Mouse (Mus musculus): ENCODE data around the gene Ptprj. TPM values are rescaled to one million over a fixed set of nuclear protein-coding genes. Genes with fewer than 3 reads are reported as not detected.

The Ptprj gene
- polyA plus RNA-seq, 1 experiment from 2014 or later, result 1.1 TPM

- no peak overlapping the region for H3K4me3 ChIP-seq (ENCODE audit: low read length)
- no peaks in the 10 kb centered on the region for H3K36me3 ChIP-seq (ENCODE audit: control insufficient read depth, insufficient read depth)
- ATAC-seq (replicated peaks; ENCODE audit: extremely low read depth, insufficient read depth, low FRiP score), result no peak
- no peak overlapping the region for H3K4me2 ChIP-seq (ENCODE audit: low read depth, low read length)
- H3K9me3 ChIP-seq (replicated peaks; ENCODE audit: control insufficient read depth, low read length), result no peaks in the 10 kb centered on the region
- no peaks in the 10 kb centered on the region; the same call in 1 of the 2 replicates for H3K27me3 ChIP-seq (ENCODE audit: control insufficient read depth, insufficient read depth, low read length)
- H3K27ac ChIP-seq (ENCODE audit: low read length), result no peak overlapping the region
- no peak overlapping the region for H3K9ac ChIP-seq (ENCODE audit: low read length)
- H3K4me1 ChIP-seq (ENCODE audit: control insufficient read depth, insufficient read depth, low read length), result peaks cover 3% of the 10 kb centered on the region; the same call in 1 of the 2 replicates
- 71% methylated on average over 13 of the region's 13 CpGs for WGBS
These were observed 99.6 kb downstream of the Ptprj start for GRCm38 (mm10) chr2:90480747-90481308.

GRCm38 (mm10) chr2:90478531-90478930, 101.9 kb downstream of the Ptprj start:
- no peaks in the 10 kb centered on the region for H3K9me3 ChIP-seq (replicated peaks; ENCODE audit: control insufficient read depth, low read length)
- H3K27me3 ChIP-seq (ENCODE audit: control insufficient read depth, insufficient read depth, low read length), result no peaks in the 10 kb centered on the region; the same call in 1 of the 2 replicates
- no peak overlapping the region for H3K4me3 ChIP-seq (ENCODE audit: low read length)
- H3K4me1 ChIP-seq (ENCODE audit: control insufficient read depth, insufficient read depth, low read length), result peaks cover 5% of the 10 kb centered on the region; the same call in 1 of the 2 replicates
- no peak overlapping the region for H3K4me2 ChIP-seq (ENCODE audit: low read depth, low read length)
- H3K9ac ChIP-seq (ENCODE audit: low read length), result no peak overlapping the region
- H3K36me3 ChIP-seq (ENCODE audit: control insufficient read depth, insufficient read depth), result no peaks in the 10 kb centered on the region
- 83% methylated on average over 7 of the region's 7 CpGs for WGBS
- no peak for ATAC-seq (replicated peaks; ENCODE audit: extremely low read depth, insufficient read depth, low FRiP score)
- no peak overlapping the region for H3K27ac ChIP-seq (ENCODE audit: low read length)

- Histone ChIP-seq H3K27me3 (ENCODE audit: control insufficient read depth, insufficient read depth, low read length) (no peaks in the 10 kb centered on the region; the same call in 1 of the 2 replicates), H3K4me2 (ENCODE audit: low read depth, low read length) (no peak overlapping the region), H3K9ac (ENCODE audit: low read length) (no peak overlapping the region), H3K4me1 (ENCODE audit: control insufficient read depth, insufficient read depth, low read length) (peaks cover 5% of the 10 kb centered on the region; the same call in 1 of the 2 replicates), H3K9me3 (replicated peaks; ENCODE audit: control insufficient read depth, low read length) (no peaks in the 10 kb centered on the region), H3K4me3 (ENCODE audit: low read length) (no peak overlapping the region), H3K27ac (ENCODE audit: low read length) (no peak overlapping the region), H3K36me3 (ENCODE audit: control insufficient read depth, insufficient read depth) (no peaks in the 10 kb centered on the region)
- ATAC-seq (replicated peaks; ENCODE audit: extremely low read depth, insufficient read depth, low FRiP score), result no peak
- 25% methylated on average over 8 of the region's 8 CpGs for WGBS
These were observed 102.8 kb downstream of the Ptprj start for GRCm38 (mm10) chr2:90477617-90478016.

- Histone ChIP-seq H3K4me1 (ENCODE audit: control insufficient read depth, insufficient read depth, low read length) (peaks cover 5% of the 10 kb centered on the region; the same call in 1 of the 2 replicates), H3K27me3 (ENCODE audit: control insufficient read depth, insufficient read depth, low read length) (no peaks in the 10 kb centered on the region; the same call in 1 of the 2 replicates), H3K36me3 (ENCODE audit: control insufficient read depth, insufficient read depth) (no peaks in the 10 kb centered on the region), H3K9me3 (replicated peaks; ENCODE audit: control insufficient read depth, low read length) (no peaks in the 10 kb centered on the region), H3K9ac (ENCODE audit: low read length) (no peak overlapping the region), H3K4me2 (ENCODE audit: low read depth, low read length) (no peak overlapping the region), H3K27ac (ENCODE audit: low read length) (no peak overlapping the region), H3K4me3 (ENCODE audit: low read length) (no peak overlapping the region)
- no peak for ATAC-seq (replicated peaks; ENCODE audit: extremely low read depth, insufficient read depth, low FRiP score)
- 58% methylated on average over 4 of the region's 5 CpGs for WGBS
These were observed 103.7 kb downstream of the Ptprj start for GRCm38 (mm10) chr2:90476792-90477191.

- no peak for ATAC-seq (replicated peaks; ENCODE audit: extremely low read depth, insufficient read depth, low FRiP score)
- WGBS, result 81% methylated on average over 11 of the region's 11 CpGs
- no peaks in the 10 kb centered on the region for H3K36me3 ChIP-seq (ENCODE audit: control insufficient read depth, insufficient read depth)
- H3K9ac ChIP-seq (ENCODE audit: low read length), result no peak overlapping the region
- H3K4me3 ChIP-seq (ENCODE audit: low read length), result no peak overlapping the region
- no peaks in the 10 kb centered on the region for H3K9me3 ChIP-seq (replicated peaks; ENCODE audit: control insufficient read depth, low read length)
- no peaks in the 10 kb centered on the region; the same call in 1 of the 2 replicates for H3K27me3 ChIP-seq (ENCODE audit: control insufficient read depth, insufficient read depth, low read length)
- peaks cover 5% of the 10 kb centered on the region; the same call in 1 of the 2 replicates for H3K4me1 ChIP-seq (ENCODE audit: control insufficient read depth, insufficient read depth, low read length)
- H3K27ac ChIP-seq (ENCODE audit: low read length), result no peak overlapping the region
- no peak overlapping the region for H3K4me2 ChIP-seq (ENCODE audit: low read depth, low read length)
These were observed 104.1 kb downstream of the Ptprj start for GRCm38 (mm10) chr2:90476319-90476718.

DNA sequence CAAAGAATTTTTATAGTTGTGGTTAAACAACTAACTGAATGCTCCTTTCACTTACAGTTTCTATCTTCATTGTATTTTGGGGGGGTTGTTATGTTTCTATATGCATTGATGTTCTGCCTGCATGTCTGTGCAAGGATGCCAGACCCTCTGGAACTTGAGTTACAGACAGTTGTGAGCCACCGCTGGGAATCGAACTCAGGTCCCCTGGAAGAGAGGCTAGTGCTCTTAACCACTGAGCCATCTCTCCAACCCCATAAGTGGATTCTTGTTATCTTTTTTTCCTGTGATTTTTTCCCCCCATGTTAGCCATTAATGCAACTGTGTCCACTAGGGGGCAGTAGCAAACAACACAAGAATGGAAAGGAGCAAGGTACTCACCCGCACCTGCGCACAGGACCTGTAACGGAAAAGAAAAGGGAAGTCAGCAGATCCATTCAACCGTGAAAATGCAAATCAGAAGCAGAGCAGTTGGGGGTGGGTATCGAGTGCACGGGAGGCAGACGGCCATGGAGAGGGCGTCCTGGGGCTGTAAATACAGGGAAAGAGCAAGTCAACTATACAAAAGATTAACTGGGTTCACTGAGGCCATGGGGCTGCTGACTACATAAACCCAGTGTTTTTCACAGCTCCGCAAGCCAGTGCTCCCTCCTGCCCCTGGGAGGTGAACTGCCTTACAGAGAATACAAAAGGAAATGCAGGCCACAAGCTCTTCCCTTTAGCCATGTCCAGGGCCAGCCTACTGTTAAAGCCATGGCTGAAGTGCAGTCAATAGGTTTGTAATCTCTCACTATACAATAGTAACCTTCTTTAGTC, 105.6 kb downstream of the Ptprj start:
- 5% methylated on average over 11 of the region's 11 CpGs for WGBS

GRCm38 (mm10) chr2:90472701-90473100, 107.7 kb downstream of the Ptprj start:
- Histone ChIP-seq H3K36me3 (ENCODE audit: control insufficient read depth, insufficient read depth) (no peaks in the 10 kb centered on the region), H3K4me1 (ENCODE audit: control insufficient read depth, insufficient read depth, low read length) (peaks cover 5% of the 10 kb centered on the region; the same call in 1 of the 2 replicates), H3K4me2 (ENCODE audit: low read depth, low read length) (no peak overlapping the region), H3K9ac (ENCODE audit: low read length) (no peak overlapping the region), H3K4me3 (ENCODE audit: low read length) (no peak overlapping the region), H3K9me3 (replicated peaks; ENCODE audit: control insufficient read depth, low read length) (no peaks in the 10 kb centered on the region), H3K27ac (ENCODE audit: low read length) (no peak overlapping the region), H3K27me3 (ENCODE audit: control insufficient read depth, insufficient read depth, low read length) (no peaks in the 10 kb centered on the region; the same call in 1 of the 2 replicates)
- no peak for ATAC-seq (replicated peaks; ENCODE audit: extremely low read depth, insufficient read depth, low FRiP score)
- 69% methylated on average over 4 of the region's 4 CpGs for WGBS

More for the DNA sequence above, 105.6 kb downstream of the Ptprj start:
- Histone ChIP-seq H3K27ac (ENCODE audit: low read length) (no peak overlapping the region), H3K4me2 (ENCODE audit: low read depth, low read length) (peak overlapping the region; percentile 72), H3K27me3 (ENCODE audit: control insufficient read depth, insufficient read depth, low read length) (no peaks in the 10 kb centered on the region; the same call in 1 of the 2 replicates), H3K9me3 (replicated peaks; ENCODE audit: control insufficient read depth, low read length) (no peaks in the 10 kb centered on the region), H3K36me3 (ENCODE audit: control insufficient read depth, insufficient read depth) (no peaks in the 10 kb centered on the region), H3K4me1 (ENCODE audit: control insufficient read depth, insufficient read depth, low read length) (peaks cover 5% of the 10 kb centered on the region; the same call in 1 of the 2 replicates), H3K4me3 (ENCODE audit: low read length) (peak overlapping the region; percentile 44), H3K9ac (ENCODE audit: low read length) (peak overlapping the region; percentile 65)
- ATAC-seq (replicated peaks; ENCODE audit: extremely low read depth, insufficient read depth, low FRiP score), result peak; percentile 68

- WGBS, result 17% methylated on average over 6 of the region's 6 CpGs
- ATAC-seq (replicated peaks; ENCODE audit: extremely low read depth, insufficient read depth, low FRiP score), result 0 out of 2 replicates have a peak, but pooled peaks have one; percentile 61
- H3K4me1 ChIP-seq (ENCODE audit: control insufficient read depth, insufficient read depth, low read length), result 0 out of 2 replicates have a peak, but pooled peaks cover 1% of the 10 kb centered on the region
- no peak overlapping the region for H3K9ac ChIP-seq (ENCODE audit: low read length)
- no peaks in the 10 kb centered on the region for H3K27me3 ChIP-seq (ENCODE audit: control insufficient read depth, insufficient read depth, low read length)
- H3K4me3 ChIP-seq (ENCODE audit: low read length), result no peak overlapping the region
- H3K27ac ChIP-seq (ENCODE audit: low read length), result no peak overlapping the region
- no peak overlapping the region for H3K4me2 ChIP-seq (ENCODE audit: low read depth, low read length)
- H3K9me3 ChIP-seq (replicated peaks; ENCODE audit: control insufficient read depth, low read length), result no peaks in the 10 kb centered on the region
- H3K36me3 ChIP-seq (ENCODE audit: control insufficient read depth, insufficient read depth), result no peaks in the 10 kb centered on the region
These were observed 110.3 kb downstream of the Ptprj start for GRCm38 (mm10) chr2:90470122-90470521.

- Histone ChIP-seq H3K36me3 (ENCODE audit: control insufficient read depth, insufficient read depth) (no peaks in the 10 kb centered on the region), H3K27me3 (ENCODE audit: control insufficient read depth, insufficient read depth, low read length) (no peaks in the 10 kb centered on the region), H3K4me3 (ENCODE audit: low read length) (no peak overlapping the region), H3K9ac (ENCODE audit: low read length) (no peak overlapping the region), H3K27ac (ENCODE audit: low read length) (no peak overlapping the region), H3K4me2 (ENCODE audit: low read depth, low read length) (no peak overlapping the region), H3K4me1 (ENCODE audit: control insufficient read depth, insufficient read depth, low read length) (no peaks in the 10 kb centered on the region), H3K9me3 (replicated peaks; ENCODE audit: control insufficient read depth, low read length) (no peaks in the 10 kb centered on the region)
- WGBS, result 69% methylated on average over 7 of the region's 7 CpGs
- no peak for ATAC-seq (replicated peaks; ENCODE audit: extremely low read depth, insufficient read depth, low FRiP score)
These were observed 114.0 kb downstream of the Ptprj start for GRCm38 (mm10) chr2:90466480-90466879.

Measured in heart, embryonic 16.5 days (tissue).